Mouse (Mus musculus): ENCODE results near the gene Mtfr2. TPM values are rescaled to one million over a fixed set of nuclear protein-coding genes. Genes with fewer than 3 reads are reported as not detected.

Mtfr2 gene
- total and polyA plus RNA-seq, 3 experiments, result 10.3 to 17.1 TPM; not detected in 1

DNA sequence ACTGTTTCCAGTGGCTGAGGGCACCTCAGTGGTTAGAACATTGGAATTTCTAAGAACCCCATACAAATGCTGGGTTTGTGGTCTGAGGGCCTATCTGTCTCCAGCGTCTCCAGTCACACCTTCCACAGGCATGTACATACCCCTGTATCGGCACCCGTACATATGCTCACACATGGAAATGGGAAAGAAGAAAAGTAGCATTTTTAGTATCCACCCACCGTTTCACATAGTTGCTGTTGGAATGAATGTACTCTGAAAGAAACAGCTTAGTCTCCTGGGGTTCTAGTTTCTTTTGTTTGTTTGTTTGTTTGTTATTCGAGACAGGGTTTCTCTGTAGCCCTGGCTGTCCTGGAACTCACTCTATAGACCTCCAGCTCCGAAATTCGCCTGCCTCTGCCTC lies 9.7 kb upstream of the Mtfr2 start:
- TF ChIP-seq GATA1 (IDR thresholded peaks at IDR 0.05; ENCODE audit: low read depth, low read length), result no peak
- no peak for TF ChIP-seq MYB (IDR thresholded peaks at IDR 0.05; ENCODE audit: low read depth, low read length)
- no peak for TF ChIP-seq GABPA (IDR thresholded peaks at IDR 0.05; ENCODE audit: low read depth, low read length)
- no peak for TF ChIP-seq USF2 (IDR thresholded peaks at IDR 0.05; ENCODE audit: borderline replicate concordance in 1 of 2, insufficient read depth in 1 of 2, low read depth in 1 of 2, low read length in 2 of 2)
- no peak for TF ChIP-seq RAD21 (IDR thresholded peaks at IDR 0.05; ENCODE audit: low read depth, low read length)
- no peak for TF ChIP-seq NRF1 (IDR thresholded peaks at IDR 0.05; ENCODE audit: insufficient read depth, low read depth, low read length, poor library complexity, severe bottlenecking)
- TF ChIP-seq MYC (IDR thresholded peaks at IDR 0.05; ENCODE audit: low read depth, low read length), result no peak
- TF ChIP-seq CHD1 (IDR thresholded peaks at IDR 0.05; ENCODE audit: low read depth, low read length), result no peak
- Histone ChIP-seq H3K9ac (ENCODE audit: control insufficient read depth, low read depth, low read length, poor library complexity, severe bottlenecking) (no peak overlapping the region), H3K27me3 (ENCODE audit: control insufficient read depth in 1 of 2, insufficient read depth in 2 of 2, low read length in 2 of 2) (no peaks in the 10 kb centered on the region), H3K4me3 (ENCODE audit: control insufficient read depth in 1 of 2, insufficient read depth in 1 of 2, low read depth in 2 of 2, low read length in 2 of 2) (no peak overlapping the region), H3K27ac (ENCODE audit: control insufficient read depth, low read depth, low read length) (no peak overlapping the region), H3K4me1 (ENCODE audit: control insufficient read depth in 1 of 2, insufficient read depth in 2 of 2, low read length in 2 of 2) (no peaks in the 10 kb centered on the region), H3K79me2 (ENCODE audit: control insufficient read depth, insufficient read depth, low read length, poor library complexity) (peaks cover 2% of the 10 kb centered on the region; the same call in 1 of the 2 replicates), H3K9me3 (replicated peaks; ENCODE audit: insufficient read depth, low read length) (no peaks in the 10 kb centered on the region), H3K36me3 (ENCODE audit: control insufficient read depth in 1 of 2, insufficient read depth in 2 of 2, low read length in 2 of 2) (peaks cover 12 to 68% of the 10 kb centered on the region in 2 experiments)
- DNase-seq (ENCODE audit: low read depth, low spot score), result no peak

DNA sequence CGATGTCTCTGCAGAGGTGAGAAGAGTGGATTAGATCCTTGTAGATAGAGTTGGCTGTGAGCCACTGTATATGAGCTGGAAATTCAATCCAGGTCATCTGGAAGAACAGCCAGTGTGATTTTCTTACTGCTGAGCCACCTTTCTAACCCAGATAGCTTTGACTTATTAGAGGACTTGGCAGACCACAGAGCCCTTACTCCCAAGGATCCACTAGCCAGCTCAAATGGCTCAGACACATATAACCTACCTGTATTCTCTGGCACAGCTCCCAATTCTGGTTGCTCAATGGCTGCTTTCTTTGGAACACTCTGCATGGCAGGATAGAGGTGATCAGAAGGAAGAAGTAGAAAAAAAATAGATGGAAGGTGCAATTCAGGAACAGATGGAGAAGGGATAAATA lies 1.8 kb upstream of the Mtfr2 start:
- Histone ChIP-seq H3K79me2 (ENCODE audit: control insufficient read depth, insufficient read depth, low read length, poor library complexity) (peaks cover 2% of the 10 kb centered on the region; the same call in 1 of the 2 replicates), H3K4me1 (ENCODE audit: control insufficient read depth in 1 of 2, insufficient read depth in 2 of 2, low read length in 2 of 2) (peaks cover 3 to 6% of the 10 kb centered on the region in 2 experiments; a peak in 1 of 4 replicates), H3K36me3 (ENCODE audit: control insufficient read depth in 1 of 2, insufficient read depth in 2 of 2, low read length in 2 of 2) (peaks cover 5 to 12% of the 10 kb centered on the region in 2 experiments), H3K27ac (ENCODE audit: control insufficient read depth, low read depth, low read length) (no peak overlapping the region), H3K27me3 (ENCODE audit: control insufficient read depth in 1 of 2, insufficient read depth in 2 of 2, low read length in 2 of 2) (no peaks in the 10 kb centered on the region), H3K4me3 (ENCODE audit: control insufficient read depth in 1 of 2, insufficient read depth in 1 of 2, low read depth in 2 of 2, low read length in 2 of 2) (no peak overlapping the region), H3K9ac (ENCODE audit: control insufficient read depth, low read depth, low read length, poor library complexity, severe bottlenecking) (no peak overlapping the region), H3K9me3 (replicated peaks; ENCODE audit: insufficient read depth, low read length) (no peaks in the 10 kb centered on the region)
- no peak for TF ChIP-seq GABPA (IDR thresholded peaks at IDR 0.05; ENCODE audit: low read depth, low read length)
- no peak for TF ChIP-seq RCOR1 (IDR thresholded peaks at IDR 0.05; ENCODE audit: low read depth, low read length)
- 0 out of 2 replicates have a peak, but pooled peaks have one; percentile 22 for TF ChIP-seq NELFE (IDR thresholded peaks at IDR 0.05; ENCODE audit: low read depth, low read length)
- TF ChIP-seq POLR2AphosphoS2 (IDR thresholded peaks at IDR 0.05; ENCODE audit: low read length), result peak; percentile 96
- peak in 1 of 2 experiments; percentile 25; a peak in 1 of 4 replicates for TF ChIP-seq POLR2A (IDR thresholded peaks at IDR 0.05; ENCODE audit: control insufficient read depth in 1 of 2, insufficient read depth in 1 of 2, low read depth in 1 of 2, low read length in 2 of 2, poor library complexity in 1 of 2)
- DNase-seq (ENCODE audit: low read depth, low spot score), result peak; percentile 41

DNA sequence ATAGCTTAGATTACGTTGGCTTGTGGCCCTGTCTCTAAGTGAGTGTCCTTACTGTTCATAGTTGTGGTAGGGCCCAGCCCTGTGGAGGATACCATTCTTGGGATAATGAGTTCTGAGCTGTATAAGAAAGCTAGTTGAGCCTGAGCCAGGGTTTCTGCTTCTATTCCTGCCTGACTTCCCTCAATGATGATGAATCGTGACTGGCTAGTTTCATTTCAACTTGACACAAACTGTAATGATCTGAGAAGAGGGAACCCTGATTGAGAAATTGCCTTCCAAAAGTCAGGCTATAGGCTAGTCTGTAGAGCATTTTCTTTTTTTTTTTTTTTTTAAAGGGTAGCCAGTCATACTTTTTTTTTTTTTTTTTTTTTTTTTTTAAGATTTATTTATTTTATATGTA lies 1.3 kb downstream of the Mtfr2 start:
- no peak for TF ChIP-seq MYC (IDR thresholded peaks at IDR 0.05; ENCODE audit: low read depth, low read length)
- peaks cover 2% of the 10 kb centered on the region for H3K79me2 ChIP-seq (ENCODE audit: control insufficient read depth, insufficient read depth, low read length, poor library complexity)
- H3K27me3 ChIP-seq (ENCODE audit: control insufficient read depth in 1 of 2, insufficient read depth in 2 of 2, low read length in 2 of 2), result no peaks in the 10 kb centered on the region
- no peak for DNase-seq (ENCODE audit: low read depth, low spot score)
- peak overlapping the region; percentile 21 to 75; a peak in 1 of 4 replicates for H3K4me3 ChIP-seq (ENCODE audit: control insufficient read depth in 1 of 2, insufficient read depth in 1 of 2, low read depth in 2 of 2, low read length in 2 of 2)
- H3K36me3 ChIP-seq (ENCODE audit: control insufficient read depth in 1 of 2, insufficient read depth in 2 of 2, low read length in 2 of 2), result peaks cover 5 to 12% of the 10 kb centered on the region in 2 experiments
- peaks cover 3 to 6% of the 10 kb centered on the region in 2 experiments; a peak in 1 of 4 replicates for H3K4me1 ChIP-seq (ENCODE audit: control insufficient read depth in 1 of 2, insufficient read depth in 2 of 2, low read length in 2 of 2)
- H3K9ac ChIP-seq (ENCODE audit: control insufficient read depth, low read depth, low read length, poor library complexity, severe bottlenecking), result no peak overlapping the region
- H3K9me3 ChIP-seq (replicated peaks; ENCODE audit: insufficient read depth, low read length), result no peaks in the 10 kb centered on the region
- no peak overlapping the region for H3K27ac ChIP-seq (ENCODE audit: control insufficient read depth, low read depth, low read length)
